Mouse (Mus musculus) G1E (cell line): ENCODE results near the gene Slamf1.

Experiments
- CTCF ChIP-seq: IDR thresholded peaks from 2 replicates; pipeline ENCODE4 v1.5.1; 2012; ENCODE audit warnings: low read depth, low read length, inconsistent platforms, mixed read lengths
- GATA1 ChIP-seq: IDR thresholded peaks from 2 replicates; pipeline ENCODE4 v1.6.1; 2012; ENCODE audit warnings: borderline replicate concordance, low read length, inconsistent platforms, mixed read lengths

- TF ChIP-seq CTCF: no peak
- no peak for TF ChIP-seq GATA1
Observed at GRCm38 (mm10) chr1:171816991-171817390, 50.1 kb downstream of the Slamf1 start.
